Mouse (Mus musculus): ENCODE measurements around the gene Msrb1.

Msrb1 gene

GRCm38 (mm10) chr17:24743896-24744295, 7.5 kb downstream of the Msrb1 start:
- no peak for DNase-seq (ENCODE audit: low read depth, low spot score)

DNA sequence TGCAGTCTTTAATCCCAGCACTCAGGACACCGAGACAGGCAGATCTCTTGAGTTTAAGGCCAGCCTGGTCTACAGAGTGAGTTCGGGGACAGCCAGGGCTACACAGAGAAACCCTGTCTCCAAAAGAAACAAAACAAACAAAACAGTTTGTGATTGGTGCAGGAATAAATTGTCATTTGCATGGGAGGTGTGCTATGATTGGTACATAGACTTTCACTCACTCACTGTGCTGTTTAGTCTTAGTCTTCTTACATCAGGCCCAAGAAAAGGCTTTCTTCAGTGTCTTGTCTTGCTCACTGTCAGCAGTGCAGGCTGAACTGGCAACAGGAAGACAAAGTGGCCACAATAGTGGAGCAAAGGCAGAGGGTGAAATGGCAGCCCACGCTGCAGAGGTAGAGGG, 7.9 kb downstream of the Msrb1 start:
- no peak for DNase-seq (ENCODE audit: low read depth, low spot score)

DNA sequence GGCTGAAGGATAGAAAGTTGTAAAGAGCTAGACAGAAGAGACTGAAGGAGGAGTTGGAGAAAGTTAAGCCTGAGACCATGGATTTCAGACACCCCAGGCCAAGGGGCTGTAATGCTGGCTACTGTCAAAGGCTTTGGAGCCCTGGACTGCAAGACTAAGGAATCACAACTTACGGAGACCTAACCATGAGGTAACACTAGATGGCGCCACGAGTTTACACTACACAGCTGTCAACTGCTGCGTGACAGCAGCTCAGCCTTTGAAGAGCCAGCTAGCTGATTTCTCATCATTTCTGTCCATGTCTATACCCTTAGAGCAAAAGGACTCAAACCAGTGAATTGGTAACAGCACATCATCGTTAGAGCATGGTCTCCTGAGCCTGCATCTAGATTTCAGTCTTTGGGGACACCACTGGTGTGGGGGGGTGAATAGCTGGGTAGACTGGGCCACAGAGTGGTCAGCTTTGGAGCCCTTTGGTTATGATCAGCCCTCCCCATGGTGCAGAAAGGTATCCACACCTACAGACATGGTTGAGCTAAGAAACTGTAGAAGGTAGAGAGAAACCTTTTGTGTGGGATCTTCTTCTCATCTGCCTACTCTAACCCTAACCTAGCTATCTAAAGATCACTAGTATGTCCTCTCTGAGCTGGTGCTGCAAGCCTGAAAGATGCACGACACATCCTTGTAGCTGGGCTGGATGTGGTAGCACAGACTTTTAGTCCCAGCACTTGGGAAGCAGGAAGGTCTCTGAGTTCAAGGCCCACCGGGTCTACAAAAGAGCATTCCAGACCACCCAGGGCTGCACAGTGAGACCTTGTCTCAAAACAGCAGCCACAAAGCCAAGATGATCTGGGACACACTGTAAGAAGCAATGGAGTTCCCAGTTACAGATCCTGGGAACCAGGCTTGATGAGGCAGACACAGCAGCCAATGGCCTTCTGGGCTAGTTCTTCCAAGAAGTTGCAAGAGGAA, 9.4 kb downstream of the Msrb1 start:
- peak; percentile 66 for DNase-seq (ENCODE audit: low read depth, low spot score)

DNA sequence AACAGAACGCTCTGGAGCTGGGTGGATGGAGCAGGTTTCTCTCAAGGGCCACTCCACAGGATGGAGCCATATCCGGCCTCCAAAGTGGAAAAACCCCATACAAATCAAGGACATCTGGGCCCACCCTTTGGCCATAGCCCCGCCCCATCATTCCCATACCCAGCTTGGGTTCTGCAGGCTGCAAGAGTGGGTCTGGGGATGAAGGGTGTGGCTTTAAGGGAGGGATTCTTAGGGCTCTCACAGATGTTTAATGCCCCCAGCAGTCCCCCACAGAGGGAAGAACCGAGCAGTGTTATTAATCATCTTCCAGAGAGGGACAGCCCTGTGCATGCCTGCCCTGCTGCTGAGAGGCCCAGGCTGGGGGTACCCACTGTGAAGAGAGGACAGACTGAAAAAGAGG, 10.5 kb downstream of the Msrb1 start:
- no peak for DNase-seq (ENCODE audit: low read depth, low spot score)

DNA sequence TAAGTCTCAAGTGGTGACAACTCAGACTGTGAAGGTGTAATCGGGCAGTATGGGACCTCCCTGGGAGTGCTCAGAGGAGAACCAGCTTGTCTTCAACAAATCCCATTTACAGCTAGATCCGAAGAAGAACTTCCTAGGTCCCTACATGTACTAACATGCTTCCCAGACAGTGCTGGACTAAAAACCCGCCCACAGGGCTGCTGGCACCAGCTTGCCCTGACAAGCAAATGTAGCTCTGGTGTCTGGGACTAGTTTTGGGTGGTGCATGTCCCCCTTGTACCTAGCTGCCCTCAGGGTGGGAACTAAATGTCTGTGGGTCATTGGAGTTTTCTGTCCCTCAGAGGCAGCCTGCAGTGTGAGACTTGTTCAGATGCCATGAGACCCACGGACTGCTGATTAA, 15.1 kb downstream of the Msrb1 start:
- no peak for DNase-seq (ENCODE audit: low read depth, low spot score)

DNA sequence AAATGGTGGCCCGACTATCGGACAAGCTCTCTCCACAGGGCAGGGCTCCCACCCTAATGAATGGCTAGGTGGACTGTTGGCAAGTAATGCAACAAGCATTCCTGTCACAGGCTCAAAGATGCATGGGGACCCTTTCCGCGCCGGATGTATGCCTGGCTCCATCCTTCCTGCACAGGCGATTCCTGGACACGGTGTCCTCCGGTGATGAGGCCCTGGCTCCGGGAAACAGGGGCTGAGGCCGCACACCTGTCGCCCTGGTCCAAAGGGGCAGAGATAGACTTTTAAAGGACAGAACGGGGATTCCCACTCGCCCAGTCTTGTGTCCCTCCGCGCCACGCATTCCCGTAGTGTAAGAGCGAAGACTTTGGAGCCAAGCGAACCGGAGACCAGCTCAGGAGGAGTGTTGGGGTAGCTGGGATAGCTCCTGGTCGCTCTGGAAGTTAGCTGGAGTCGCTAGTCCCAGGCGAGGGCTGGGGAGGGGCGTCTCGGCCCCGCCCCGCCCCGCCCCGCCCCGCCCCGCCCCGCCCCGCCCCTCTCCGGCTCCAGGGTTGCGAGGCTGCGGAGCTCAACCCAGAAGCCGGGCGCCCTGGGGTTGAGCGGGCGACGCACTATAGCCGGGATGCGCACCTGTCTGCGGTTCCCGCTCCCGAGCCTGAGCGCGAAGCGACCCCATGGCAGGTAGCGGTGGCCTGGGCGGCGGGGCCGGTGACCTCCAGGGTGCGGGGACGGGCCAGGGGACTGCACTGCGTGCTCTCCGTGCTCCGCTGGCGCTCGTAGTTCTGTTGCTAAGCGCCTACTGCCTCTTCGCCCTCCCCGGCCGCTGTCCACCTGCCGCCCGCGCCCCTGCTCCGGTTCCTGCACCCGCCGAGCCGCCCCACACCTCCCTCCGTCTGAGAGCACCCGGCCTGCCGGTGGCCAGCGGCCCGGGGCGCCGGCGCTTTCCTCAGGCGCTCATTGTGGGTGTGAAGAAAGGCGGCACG, 16.3 kb downstream of the Msrb1 start, which contains the start of gene Hs3st6:
Hs3st6 (plus strand) TSS at position 574 of the 980 bp plus-strand sequence.
- DNase-seq (ENCODE audit: low read depth, low spot score): no peak

GRCm38 (mm10) chr17:24757394-24757793, 21.0 kb downstream of the Msrb1 start:
- DNase-seq (ENCODE audit: low read depth, low spot score): no peak

DNA sequence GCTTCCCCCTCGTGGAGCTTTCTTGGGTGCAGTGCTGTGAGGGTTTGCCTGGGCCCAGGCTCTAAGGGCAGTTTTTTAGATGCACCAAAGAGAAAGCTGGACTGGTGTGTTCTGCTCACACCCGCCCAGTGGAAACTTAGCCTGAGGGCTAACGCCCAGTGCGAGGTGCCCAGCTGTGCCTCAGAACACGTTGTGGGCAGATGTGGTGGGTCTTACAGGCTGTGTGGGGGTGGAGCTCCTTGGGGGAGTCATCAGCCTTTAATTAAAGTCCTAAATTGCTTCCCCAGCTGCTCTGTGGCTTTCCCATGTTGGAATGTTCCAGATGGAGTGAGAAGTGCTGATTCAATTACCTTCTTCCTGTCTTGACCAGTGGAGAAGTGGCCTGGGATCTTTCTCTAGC, 24.7 kb downstream of the Msrb1 start:
- no peak for DNase-seq (ENCODE audit: low read depth, low spot score)

DNA sequence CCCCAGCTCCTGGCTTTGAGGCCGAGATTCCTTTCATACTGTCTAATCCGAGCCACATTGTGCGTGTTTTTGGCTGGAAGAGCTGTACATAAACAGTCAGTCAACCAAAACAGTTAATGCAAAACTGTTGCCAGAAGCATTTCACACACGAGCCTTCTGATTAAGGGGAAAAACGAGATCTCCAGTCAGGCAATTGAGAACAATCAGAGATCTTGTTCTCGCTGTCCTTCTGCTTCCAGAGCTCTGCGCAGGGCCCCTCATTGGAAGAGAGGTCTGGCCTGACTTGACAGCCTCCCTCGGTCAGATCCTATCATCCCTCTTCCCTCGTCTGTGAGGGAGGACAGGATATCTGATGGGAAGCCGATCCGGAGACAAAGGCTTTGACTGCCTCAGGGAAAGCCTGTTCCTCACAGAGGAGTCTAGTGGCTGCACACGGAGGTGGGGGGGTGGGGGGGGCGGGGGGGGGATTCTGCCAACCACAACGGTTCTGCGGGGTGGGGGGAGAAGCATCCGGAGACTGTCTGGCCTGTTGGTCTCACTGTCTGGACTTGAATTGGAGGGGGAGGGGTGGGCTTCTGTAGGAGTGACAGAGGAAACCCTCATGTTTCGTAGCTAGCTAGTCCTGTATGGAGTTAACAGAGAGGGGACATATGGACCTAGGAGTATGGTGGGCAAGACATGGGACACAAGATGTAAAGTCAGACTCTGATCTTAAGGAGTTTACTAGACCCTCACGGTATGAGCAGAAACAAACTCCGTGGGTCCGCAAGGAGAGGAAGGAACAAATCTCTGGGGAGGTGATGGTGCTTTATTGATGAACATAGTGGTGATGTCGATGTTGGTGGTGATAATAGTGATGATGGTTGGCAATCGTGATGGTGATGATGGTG, 28.8 kb downstream of the Msrb1 start:
- DNase-seq (ENCODE audit: low read depth, low spot score): no peak

DNA sequence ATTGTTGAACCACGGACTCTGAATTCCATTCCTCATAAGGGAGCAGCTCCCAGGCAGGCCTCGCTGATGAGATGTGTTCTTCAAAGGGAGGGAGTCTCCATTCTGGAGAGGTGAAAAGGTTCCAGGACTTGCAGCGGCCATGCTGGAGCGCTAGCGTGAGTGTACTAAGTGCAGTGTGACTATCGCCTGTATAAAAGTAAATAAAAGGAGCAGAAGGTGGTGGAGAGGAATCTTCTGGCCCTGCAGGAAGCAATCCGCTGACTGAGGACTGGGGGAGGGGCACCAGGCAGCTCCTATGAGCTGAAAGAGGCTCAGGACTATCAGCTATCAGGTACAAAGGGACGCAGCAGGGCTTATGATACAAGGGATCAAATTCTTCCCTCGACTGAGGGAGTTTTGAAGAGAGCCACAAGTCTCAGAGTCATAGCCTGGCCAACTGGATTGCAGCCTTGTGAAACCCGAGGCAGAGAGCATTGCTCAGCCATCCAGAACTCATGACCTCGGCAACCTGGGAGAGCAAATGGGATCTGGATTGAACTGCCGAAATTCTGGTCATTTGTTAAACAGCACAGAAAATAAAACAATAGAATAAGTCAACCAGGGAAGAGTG, 29.9 kb downstream of the Msrb1 start:
- no peak for DNase-seq (ENCODE audit: low read depth, low spot score)

GRCm38 (mm10) chr17:24769146-24769545, 32.7 kb downstream of the Msrb1 start:
- DNase-seq (ENCODE audit: low read depth, low spot score): no peak

DNA sequence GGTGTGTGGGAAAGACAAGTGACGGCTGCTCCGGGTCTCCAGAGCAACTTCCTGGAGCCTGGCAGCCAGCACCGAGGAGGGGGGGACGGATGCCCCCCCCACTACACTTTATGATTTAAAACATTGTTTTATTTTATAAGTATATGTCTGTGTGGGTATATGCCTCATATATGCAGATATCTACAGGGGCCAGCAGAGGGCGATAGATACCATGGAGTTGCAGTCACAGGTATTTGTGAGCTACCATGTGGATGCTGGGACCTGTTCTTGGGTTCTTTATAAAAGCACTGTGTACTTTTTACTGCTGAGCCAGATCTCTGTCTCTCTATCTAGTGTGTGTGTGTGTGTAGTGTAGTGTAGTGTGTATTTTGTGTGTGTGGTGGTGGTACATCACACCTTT, 36.8 kb downstream of the Msrb1 start:
- DNase-seq (ENCODE audit: low read depth, low spot score): no peak

GRCm38 (mm10) chr17:24775173-24775572, 38.7 kb downstream of the Msrb1 start:
- no peak for DNase-seq (ENCODE audit: low read depth, low spot score)

DNA sequence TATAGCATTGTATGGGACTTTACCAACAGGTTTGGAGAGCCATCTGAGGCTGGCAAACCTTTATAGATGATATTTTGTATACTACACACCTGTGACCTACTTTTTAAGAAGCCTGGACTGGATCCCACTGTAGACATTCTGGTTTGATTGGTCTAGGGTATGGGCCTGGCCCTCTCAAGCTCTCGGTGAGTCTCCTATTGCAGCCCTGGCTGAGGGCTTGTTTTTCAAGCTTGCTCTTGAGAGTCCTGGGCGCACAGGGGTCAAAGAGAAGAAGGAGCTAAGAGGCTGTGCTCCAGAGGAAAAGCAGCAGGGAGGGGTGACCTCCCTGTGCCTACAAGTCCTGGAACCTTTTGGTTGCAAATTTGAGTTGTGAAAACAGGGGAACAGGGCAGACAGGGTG, 40.6 kb downstream of the Msrb1 start:
- DNase-seq (ENCODE audit: low read depth, low spot score): no peak

GRCm38 (mm10) chr17:24780821-24781220, 44.4 kb downstream of the Msrb1 start:
- DNase-seq (ENCODE audit: low read depth, low spot score): no peak

DNA sequence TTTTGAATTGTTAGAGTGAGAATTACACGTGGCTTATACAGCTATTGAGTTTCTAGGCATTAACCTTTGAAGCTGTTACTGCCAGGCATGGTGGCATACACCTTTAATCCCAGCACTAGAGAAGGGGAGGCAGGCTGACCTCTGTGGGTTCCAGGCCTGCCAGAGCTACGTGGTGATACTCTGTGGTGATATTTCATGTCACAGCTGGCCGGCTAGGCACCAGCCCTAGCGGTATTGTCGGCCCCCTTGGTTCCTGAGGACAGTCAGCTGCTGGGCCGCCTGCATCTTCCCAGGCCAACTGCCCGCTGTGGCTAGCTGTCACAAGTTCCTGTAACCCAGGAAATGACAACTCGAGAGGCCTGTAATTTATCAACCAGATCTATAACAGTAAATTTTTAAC, 55.7 kb downstream of the Msrb1 start:
- DNase-seq (ENCODE audit: low read depth, low spot score): no peak

Measured in c-Kit-negative CD71-positive TER-119-positive erythroid progenitor cells, embryonic 14.5 days (primary cell).